Mouse (Mus musculus) heart, postnatal 0 days (tissue): ENCODE measurements at regions not wholly inside any gene's neighbourhood (a gene's known extent, or its start where the extent isn't known, plus 50 kb on each side); places are given as distances from the start of the nearest gene placed in this dataset.

Experiments used
- CTCF ChIP-seq: IDR thresholded peaks from 2 replicates; pipeline ENCODE4 v1.5.1; 2016; ENCODE audit warnings: antibody characterized with exemption, control low read depth, low read depth
- EP300 ChIP-seq: IDR thresholded peaks from 2 replicates; pipeline ENCODE4 v1.6.1; 2016; ENCODE audit warnings: antibody characterized with exemption, low read depth

GRCm38 (mm10) chr13:42546851-42547250 is 133.6 kb upstream of the Phactr1 start:
- TF ChIP-seq CTCF: no peak
- no peak for TF ChIP-seq EP300
